Mouse (Mus musculus): ENCODE results near the gene Trak1. TPM values are rescaled to one million over a fixed set of nuclear protein-coding genes. Genes with fewer than 3 reads are reported as not detected.

Trak1 gene
- total RNA-seq, 2 experiments from 2014 or later, result 217 to 226 TPM

GRCm38 (mm10) chr9:121405088-121405681 is 107.9 kb downstream of the Trak1 start:
- no peak for DNase-seq (ENCODE audit: low spot score in 2 of 2)
- intact Hi-C loops (cut with DNase I), result no loop called here

- DNase-seq (ENCODE audit: low spot score in 2 of 2), result no peak
- intact Hi-C loops (cut with DNase I), result no loop called here
Observed at GRCm38 (mm10) chr9:121405792-121406191, 108.5 kb downstream of the Trak1 start.

- intact Hi-C loops (cut with DNase I), result no loop called here
- DNase-seq (ENCODE audit: low spot score in 2 of 2), result no peak
Observed at GRCm38 (mm10) chr9:121414237-121414636, 116.9 kb downstream of the Trak1 start.

GRCm38 (mm10) chr9:121415626-121416241 is 118.4 kb downstream of the Trak1 start:
- intact Hi-C loops (cut with DNase I), result no loop called here
- DNase-seq (ENCODE audit: low spot score in 2 of 2), result peak in 1 of 2 experiments; percentile 37

GRCm38 (mm10) chr9:121416460-121416859 is 119.2 kb downstream of the Trak1 start:
- intact Hi-C loops (cut with DNase I), result no loop called here
- no peak for DNase-seq (ENCODE audit: low spot score in 2 of 2)

- intact Hi-C loops (cut with DNase I), result no loop called here
- DNase-seq (ENCODE audit: low spot score in 2 of 2), result no peak
Observed at GRCm38 (mm10) chr9:121416872-121417637, 119.8 kb downstream of the Trak1 start.

- no peak for DNase-seq (ENCODE audit: low spot score in 2 of 2)
- intact Hi-C loops (cut with DNase I), result no loop called here
Observed at GRCm38 (mm10) chr9:121419011-121419410, 121.7 kb downstream of the Trak1 start.

- no peak for DNase-seq (ENCODE audit: low spot score in 2 of 2)
- intact Hi-C loops (cut with DNase I), result no loop called here
Observed at GRCm38 (mm10) chr9:121419573-121419972, 122.3 kb downstream of the Trak1 start.

GRCm38 (mm10) chr9:121420817-121421216 is 123.5 kb downstream of the Trak1 start:
- intact Hi-C loops (cut with DNase I), result no loop called here
- no peak for DNase-seq (ENCODE audit: low spot score in 2 of 2)

- intact Hi-C loops (cut with DNase I), result no loop called here
- no peak for DNase-seq (ENCODE audit: low spot score in 2 of 2)
Observed at GRCm38 (mm10) chr9:121422402-121422801, 125.1 kb downstream of the Trak1 start.

GRCm38 (mm10) chr9:121423621-121424020 is 126.3 kb downstream of the Trak1 start:
- intact Hi-C loops (cut with DNase I), result no loop called here
- no peak for DNase-seq (ENCODE audit: low spot score in 2 of 2)

GRCm38 (mm10) chr9:121424281-121425164 is 127.2 kb downstream of the Trak1 start:
- no peak for DNase-seq (ENCODE audit: low spot score in 2 of 2)
- intact Hi-C loops (cut with DNase I), result no loop called here

GRCm38 (mm10) chr9:121426451-121426850 is 129.1 kb downstream of the Trak1 start:
- DNase-seq (ENCODE audit: low spot score in 2 of 2), result no peak
- intact Hi-C loops (cut with DNase I), result no loop called here

GRCm38 (mm10) chr9:121426902-121427301 is 129.6 kb downstream of the Trak1 start:
- intact Hi-C loops (cut with DNase I), result no loop called here
- DNase-seq (ENCODE audit: low spot score in 2 of 2), result no peak

- intact Hi-C loops (cut with DNase I), result no loop called here
- no peak for DNase-seq (ENCODE audit: low spot score in 2 of 2)
Observed at GRCm38 (mm10) chr9:121429592-121429991, 132.3 kb downstream of the Trak1 start.

GRCm38 (mm10) chr9:121430379-121430778 is 133.1 kb downstream of the Trak1 start:
- intact Hi-C loops (cut with DNase I), result no loop called here
- no peak for DNase-seq (ENCODE audit: low spot score in 2 of 2)

- intact Hi-C loops (cut with DNase I), result no loop called here
- DNase-seq (ENCODE audit: low spot score in 2 of 2), result no peak
Observed at GRCm38 (mm10) chr9:121433745-121434528, 136.6 kb downstream of the Trak1 start.

- DNase-seq (ENCODE audit: low spot score in 2 of 2), result no peak
- intact Hi-C loops (cut with DNase I), result no loop called here
Observed at GRCm38 (mm10) chr9:121435332-121435956, 138.1 kb downstream of the Trak1 start.

GRCm38 (mm10) chr9:121436501-121436900 is 139.2 kb downstream of the Trak1 start:
- DNase-seq (ENCODE audit: low spot score in 2 of 2), result no peak
- intact Hi-C loops (cut with DNase I), result no loop called here

All from left cerebral cortex, postnatal 14 days (tissue).